Mouse (Mus musculus) mesoderm, embryonic 11.5 days (tissue): Measurements from ENCODE around the gene Maml3.

ENCODE experiments used
- DNase-seq: peaks from one replicate; pipeline ENCODE4 v3.0.0-alpha.2; 2012; ENCODE audit warnings: low read depth, low spot score

Maml3 gene

GRCm38 (mm10) chr3:51875629-51876028, 229.2 kb downstream of the Maml3 start:
- DNase-seq, result no peak

- no peak for DNase-seq
Measured at GRCm38 (mm10) chr3:51874252-51874651, 230.6 kb downstream of the Maml3 start.

- DNase-seq, result no peak
Measured at GRCm38 (mm10) chr3:51872771-51873170, 232.1 kb downstream of the Maml3 start.

- DNase-seq, result no peak
Measured at GRCm38 (mm10) chr3:51871346-51871745, 233.5 kb downstream of the Maml3 start.

- DNase-seq, result no peak
Measured at GRCm38 (mm10) chr3:51869980-51870379, 234.9 kb downstream of the Maml3 start.

GRCm38 (mm10) chr3:51868857-51869256, 236.0 kb downstream of the Maml3 start:
- DNase-seq, result no peak

- no peak for DNase-seq
Measured at GRCm38 (mm10) chr3:51866446-51866845, 238.4 kb downstream of the Maml3 start.

- no peak for DNase-seq
Measured at GRCm38 (mm10) chr3:51861631-51862030, 243.2 kb downstream of the Maml3 start.

GRCm38 (mm10) chr3:51860458-51860857, 244.4 kb downstream of the Maml3 start:
- DNase-seq, result no peak

GRCm38 (mm10) chr3:51859208-51859607, 245.7 kb downstream of the Maml3 start:
- DNase-seq, result no peak

GRCm38 (mm10) chr3:51854152-51854551, 250.7 kb downstream of the Maml3 start:
- no peak for DNase-seq

- DNase-seq, result no peak
Measured at GRCm38 (mm10) chr3:51853610-51854009, 251.3 kb downstream of the Maml3 start.

GRCm38 (mm10) chr3:51852692-51853091, 252.2 kb downstream of the Maml3 start:
- DNase-seq, result no peak

GRCm38 (mm10) chr3:51851596-51851995, 253.3 kb downstream of the Maml3 start:
- DNase-seq, result no peak

- DNase-seq, result no peak
Measured at GRCm38 (mm10) chr3:51849462-51849861, 255.4 kb downstream of the Maml3 start.

GRCm38 (mm10) chr3:51847262-51847661, 257.6 kb downstream of the Maml3 start:
- DNase-seq, result no peak

- no peak for DNase-seq
Measured at GRCm38 (mm10) chr3:51844255-51844654, 260.6 kb downstream of the Maml3 start.

- DNase-seq, result no peak
Measured at GRCm38 (mm10) chr3:51842140-51842539, 262.7 kb downstream of the Maml3 start.

GRCm38 (mm10) chr3:51841598-51841997, 263.3 kb downstream of the Maml3 start:
- DNase-seq, result no peak

- DNase-seq, result no peak
Measured at GRCm38 (mm10) chr3:51841177-51841576, 263.7 kb downstream of the Maml3 start.

- DNase-seq, result no peak
Measured at GRCm38 (mm10) chr3:51840095-51840805, 264.6 kb downstream of the Maml3 start.

- no peak for DNase-seq
Measured at GRCm38 (mm10) chr3:51839353-51839715, 265.5 kb downstream of the Maml3 start.

GRCm38 (mm10) chr3:51838696-51839352, 266.1 kb downstream of the Maml3 start:
- no peak for DNase-seq
